Mouse (Mus musculus) thymus, adult 2 months (tissue): ENCODE measurements at regions not wholly inside any gene's neighbourhood (a gene's known extent, or its start where the extent isn't known, plus 50 kb on each side); places are given as distances from the start of the nearest gene placed in this dataset.

Source experiments
- CTCF ChIP-seq: fragments of 200-500 bp; IDR thresholded peaks from 2 replicates; pipeline ENCODE4 v1.5.1; 2012; ENCODE audit warnings: mild to moderate bottlenecking, control low read depth, low read length, moderate library complexity, borderline replicate concordance; ENCODE audit not compliant: control insufficient read depth, poor library complexity, insufficient read depth; ENCODE audit errors: extremely low read depth
- POLR2A ChIP-seq: fragments of 200-500 bp; IDR thresholded peaks from 2 replicates; pipeline ENCODE4 v1.6.1; 2012; ENCODE audit warnings: mild to moderate bottlenecking, low read length, control low read depth, moderate library complexity; ENCODE audit not compliant: control insufficient read depth, poor library complexity, insufficient read depth; ENCODE audit errors: extremely low read depth

DNA sequence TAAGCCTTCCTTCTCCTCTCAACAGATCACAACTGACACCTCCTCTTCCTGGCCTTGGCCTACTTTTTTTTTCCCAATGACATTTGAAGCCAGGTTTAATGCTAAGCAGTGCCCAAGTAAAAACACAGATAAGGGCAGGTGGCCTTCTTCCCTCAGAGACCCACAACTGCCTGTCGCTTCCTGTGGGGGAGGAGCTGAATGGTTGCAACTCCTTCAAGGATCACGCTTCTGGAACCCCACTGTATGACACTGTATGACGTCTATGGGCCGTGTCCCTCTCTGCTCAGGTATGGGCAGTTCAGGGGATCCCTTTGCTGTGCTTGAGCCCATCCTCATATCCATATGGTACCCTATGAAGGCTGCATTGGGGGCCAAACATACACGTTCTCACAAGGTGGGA, 103.9 kb upstream of the Fhl2 start:
- TF ChIP-seq POLR2A = no peak
- TF ChIP-seq CTCF = no peak
